Mouse (Mus musculus) ovary, adult 18-20 months (tissue): ENCODE measurements around the gene Atf7ip.
"Not testable (repeated sequence)": the region's sequence is repeated elsewhere in the genome, so short reads cannot be mapped to it uniquely, and the experiment has no call there.

Experiments
- DNase-seq: peaks from one replicate; pipeline ENCODE4 v3.0.0; 2022; ENCODE audit warnings: low spot score, mixed read lengths

Atf7ip gene

GRCm38 (mm10) chr6:136505867-136506266 is at the start of gene Atf7ip:
Gene Atf7ip (plus strand): TSS chr6:136506167.
- DNase-seq, result not testable (repeated sequence)

DNA sequence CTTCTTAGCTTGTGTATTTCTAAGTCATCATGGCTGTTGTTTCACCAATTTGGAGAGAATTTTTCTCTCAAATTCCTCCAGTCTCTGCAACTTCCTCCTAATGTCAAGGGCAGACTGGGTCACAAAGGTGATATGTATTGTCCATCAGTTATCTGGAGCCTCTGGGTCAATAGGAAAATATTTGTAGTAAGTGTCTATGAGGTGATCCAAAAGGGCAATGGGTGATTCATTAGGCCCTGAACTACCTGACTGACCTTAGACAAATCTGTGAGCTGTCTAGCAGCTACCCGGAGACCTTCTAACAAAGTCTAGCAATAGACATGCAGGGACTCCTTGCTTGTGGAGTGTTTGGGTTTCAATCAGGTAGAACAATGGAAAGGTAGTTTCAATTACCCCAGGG is 49.7 kb upstream of the Atf7ip start:
- DNase-seq, result no peak

GRCm38 (mm10) chr6:136459156-136459555 is 46.8 kb upstream of the Atf7ip start:
- no peak for DNase-seq

- DNase-seq, result no peak
Measured at GRCm38 (mm10) chr6:136463491-136463890, 42.5 kb upstream of the Atf7ip start.

DNA sequence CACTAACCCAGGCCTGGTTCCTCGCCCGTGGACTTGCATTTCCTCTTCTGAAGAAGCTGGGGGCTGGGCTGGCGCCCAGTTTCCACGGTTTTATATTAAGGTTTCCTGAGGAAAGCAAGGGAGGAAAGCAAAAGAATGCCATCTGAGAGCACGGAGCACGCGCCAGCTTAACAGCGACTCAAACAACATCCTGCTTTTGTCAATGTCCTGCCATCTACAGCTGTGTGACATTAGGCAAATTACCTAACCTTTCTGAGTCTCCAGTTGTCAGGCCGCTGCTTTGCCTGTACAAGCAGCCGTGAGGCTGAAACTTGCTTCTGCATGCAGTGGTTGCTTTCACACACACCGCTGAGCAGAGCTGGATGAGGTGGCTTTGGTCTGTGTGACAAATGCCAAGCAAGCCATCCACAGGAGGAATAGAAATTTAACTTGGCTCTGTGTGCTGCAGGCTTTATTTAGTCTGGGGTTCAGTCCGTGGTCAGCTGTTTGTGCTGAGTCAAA is 41.8 kb upstream of the Atf7ip start:
- no peak for DNase-seq

DNA sequence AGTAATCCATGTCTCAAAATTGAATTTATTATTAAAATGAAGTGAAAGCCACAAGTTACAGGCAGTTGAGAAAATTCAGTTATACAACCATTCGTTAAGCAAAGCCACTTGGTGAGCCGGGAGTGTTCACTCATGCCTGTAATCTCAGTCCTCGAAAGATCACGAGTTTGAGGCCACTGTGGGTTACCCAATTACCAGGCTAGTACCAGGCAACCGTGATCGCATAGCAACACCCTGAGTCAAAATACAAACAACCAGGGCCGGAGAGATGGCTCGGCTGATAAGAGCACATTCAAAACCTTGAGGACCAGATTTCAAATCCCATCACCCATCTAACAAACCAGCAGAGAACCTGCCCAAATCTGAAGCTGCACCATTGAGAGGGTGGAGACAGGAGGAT is 40.9 kb upstream of the Atf7ip start:
- no peak for DNase-seq

GRCm38 (mm10) chr6:136465959-136466381 is 40.0 kb upstream of the Atf7ip start:
- DNase-seq, result peak; percentile 42

GRCm38 (mm10) chr6:136466956-136467750 is 38.8 kb upstream of the Atf7ip start:
- DNase-seq, result peak; percentile 75

DNA sequence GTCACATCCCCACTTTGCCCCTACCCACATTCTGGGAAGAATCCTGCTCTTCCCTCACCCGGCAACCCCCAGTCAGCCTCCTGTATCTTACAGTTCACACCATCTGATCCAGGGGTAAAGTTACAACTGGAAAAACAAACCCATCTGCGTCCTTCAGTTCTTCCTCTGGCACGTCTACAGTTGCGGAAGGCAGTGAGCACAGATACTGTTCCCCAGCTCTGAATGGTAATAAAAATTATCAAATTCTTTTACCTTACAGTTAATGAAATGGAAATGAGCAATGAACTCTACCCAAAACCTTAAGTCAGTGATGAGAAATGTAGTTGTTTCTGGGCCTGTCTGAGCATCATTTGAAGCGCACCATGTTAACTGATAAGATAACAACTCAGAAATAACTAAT is 38.1 kb upstream of the Atf7ip start:
- DNase-seq, result no peak

GRCm38 (mm10) chr6:136468401-136468912 is 37.5 kb upstream of the Atf7ip start:
- DNase-seq, result peak; percentile 95

GRCm38 (mm10) chr6:136468974-136469792 is 36.8 kb upstream of the Atf7ip start:
- no peak for DNase-seq

- no peak for DNase-seq
Measured at GRCm38 (mm10) chr6:136469807-136470206, 36.2 kb upstream of the Atf7ip start.

- DNase-seq, result peak; percentile 89
Measured at GRCm38 (mm10) chr6:136470321-136471230, 35.4 kb upstream of the Atf7ip start.

- DNase-seq, result no peak
Measured at GRCm38 (mm10) chr6:136471601-136472000, 34.4 kb upstream of the Atf7ip start.

- no peak for DNase-seq
Measured at GRCm38 (mm10) chr6:136472779-136473178, 33.2 kb upstream of the Atf7ip start.

- no peak for DNase-seq
Measured at GRCm38 (mm10) chr6:136473472-136474129, 32.4 kb upstream of the Atf7ip start.

DNA sequence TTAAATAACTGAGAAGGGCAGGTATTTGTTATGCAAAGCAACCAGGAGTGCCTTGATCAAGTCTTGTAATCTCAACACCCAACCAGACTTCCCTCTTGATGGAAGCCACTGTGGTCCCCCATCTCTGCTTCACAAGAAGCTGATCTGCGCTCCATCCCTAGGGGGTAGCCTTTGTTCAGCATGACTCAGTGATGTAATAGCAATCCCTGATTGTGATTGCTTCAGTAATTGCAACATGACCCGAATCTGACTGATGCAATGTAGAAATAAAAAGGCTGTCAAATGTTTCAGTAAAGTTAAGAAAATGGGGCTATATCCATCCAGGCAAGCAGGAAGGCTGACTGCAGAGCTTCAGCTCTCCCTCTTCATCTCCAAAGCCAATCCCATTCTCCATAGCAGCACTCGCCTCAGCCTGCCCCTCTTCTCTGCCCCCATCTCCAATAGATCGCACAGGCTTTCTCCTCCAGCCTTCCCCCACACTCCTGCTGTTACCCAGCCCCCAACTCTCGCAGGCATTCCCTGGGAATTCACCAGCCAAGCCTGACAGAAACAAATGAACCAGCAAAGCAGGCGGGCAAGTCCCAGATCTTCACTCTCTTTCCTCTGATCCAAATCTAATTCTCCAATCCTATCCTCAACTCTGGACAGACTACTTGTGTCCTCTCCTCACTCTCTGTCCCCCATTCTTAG is 30.7 kb upstream of the Atf7ip start:
- no peak for DNase-seq

DNA sequence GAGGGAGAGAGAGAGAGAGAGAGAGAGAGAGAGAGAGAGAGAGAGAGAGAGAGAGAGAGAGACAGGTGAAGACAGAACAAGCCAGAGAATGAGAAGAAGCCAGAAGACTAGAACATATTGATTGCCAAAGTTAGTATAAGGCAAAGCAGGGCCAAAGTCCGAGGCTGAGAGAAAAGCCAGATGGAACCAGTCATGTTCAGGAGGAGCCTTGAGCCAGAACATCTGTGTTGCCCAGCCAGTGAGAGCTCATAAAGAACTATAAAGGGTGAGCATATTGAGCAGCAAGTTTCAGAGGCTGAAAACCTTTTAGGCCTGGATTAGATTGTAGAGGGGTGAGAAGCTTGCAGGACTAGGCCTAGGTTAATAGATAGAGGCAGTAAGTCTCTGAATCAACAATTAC is 28.1 kb upstream of the Atf7ip start:
- DNase-seq, result no peak

DNA sequence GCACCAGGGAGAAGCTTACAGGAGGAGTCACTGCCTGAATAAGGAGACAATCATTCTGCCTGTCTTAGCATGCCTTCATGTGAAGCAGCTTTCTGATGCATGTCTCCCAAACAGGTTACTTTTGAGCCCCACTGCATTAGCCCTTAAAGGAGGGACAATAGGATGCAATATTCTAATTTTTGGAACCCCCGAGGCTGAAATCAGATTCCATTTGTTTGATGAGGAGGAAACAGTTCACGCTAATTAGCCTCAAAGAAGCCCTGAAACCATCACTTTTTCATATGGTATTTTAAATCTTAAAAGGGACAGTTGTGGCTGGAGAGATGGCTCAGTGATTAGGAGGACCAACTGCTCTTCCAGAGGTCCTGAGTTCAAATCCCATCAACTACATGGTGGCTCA is 22.4 kb upstream of the Atf7ip start:
- DNase-seq, result no peak

- no peak for DNase-seq
Measured at GRCm38 (mm10) chr6:136484093-136484492, 21.9 kb upstream of the Atf7ip start.

DNA sequence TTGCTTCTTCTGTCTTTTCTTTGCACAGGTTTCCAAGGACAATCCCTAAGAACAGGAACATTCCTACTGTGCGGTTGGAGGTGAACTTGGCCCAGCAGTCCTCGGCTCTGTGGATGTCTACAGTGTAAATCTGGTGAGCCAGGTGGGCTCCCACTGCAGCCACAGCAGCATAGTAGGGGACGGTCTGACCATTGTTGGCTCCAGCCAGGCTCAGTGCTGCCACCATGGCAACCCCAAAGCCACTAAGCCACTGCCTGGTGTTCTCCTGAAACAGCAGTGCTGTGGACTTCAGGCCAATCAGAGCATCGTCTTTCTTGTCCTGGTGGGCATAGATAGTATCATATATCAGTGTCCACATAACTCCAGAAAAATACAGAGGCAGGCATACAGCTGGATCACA is 19.8 kb upstream of the Atf7ip start:
- DNase-seq, result no peak
